Mouse (Mus musculus): ENCODE measurements around the gene Ezh1. TPM values are rescaled to one million over a fixed set of nuclear protein-coding genes. Genes with fewer than 3 reads are reported as not detected.

Gene Ezh1
- polyA plus RNA-seq (2015; fragmentation: Nextera tagmentation; extraction: Ambion mirVana), result 10.8 and 11.8 TPM in 2 replicates

GRCm38 (mm10) chr11:101226065-101226701 lies at the start of gene Ezh1:
Gene Ezh1 (minus strand): TSS chr11:101226463.

GRCm38 (mm10) chr11:101259948-101260825 lies 33.9 kb upstream of the Ezh1 start, which contains the start of gene Wnk4:
Gene Wnk4 (plus strand): TSS chr11:101260567.

GRCm38 (mm10) chr11:101253613-101254389 lies 27.5 kb upstream of the Ezh1 start, which contains the start of gene Vps25:
Gene Vps25 (plus strand): TSS chr11:101253707.

GRCm38 (mm10) chr11:101245855-101246701 lies 19.8 kb upstream of the Ezh1 start, which contains the start of gene Ramp2:
Gene Ramp2 (plus strand): TSS chr11:101246028.

GRCm38 (mm10) chr11:101174851-101175628 lies 51.2 kb downstream of the Ezh1 start, which contains the start of gene Ccr10:
Gene Ccr10 (minus strand): TSS chr11:101175443.

GRCm38 (mm10) chr11:101170811-101171610 lies 55.3 kb downstream of the Ezh1 start, which contains the start of gene Plekhh3:
Gene Plekhh3 (minus strand): TSS chr11:101171351.

GRCm38 (mm10) chr11:101170354-101170810 lies 55.9 kb downstream of the Ezh1 start, which contains the start of gene Cntnap1:
Gene Cntnap1 (plus strand): TSS chr11:101170523.

GRCm38 (mm10) chr11:101155728-101156371 lies 70.4 kb downstream of the Ezh1 start, which contains the start of gene Tubg2:
Gene Tubg2 (plus strand): TSS chr11:101155907.

Other genes starting within 250 kb of the Ezh1 start
- gene Atp6v0a1, start 217.0 kb downstream of the Ezh1 start, polyA plus RNA-seq (2015; fragmentation: Nextera tagmentation; extraction: Ambion mirVana), result 51.3 and 56.7 TPM in 2 replicates
- gene Naglu, start 156.5 kb downstream of the Ezh1 start, polyA plus RNA-seq (2015; fragmentation: Nextera tagmentation; extraction: Ambion mirVana), result 16.3 and 19.0 TPM in 2 replicates
- gene Hsd17b1, start 148.1 kb downstream of the Ezh1 start, polyA plus RNA-seq (2015; fragmentation: Nextera tagmentation; extraction: Ambion mirVana), result 0.16 TPM in 1 of 2 replicates, not detected in the other
- 18.1 and 18.4 TPM in 2 replicates for gene Coasy, start 143.9 kb downstream of the Ezh1 start, polyA plus RNA-seq (2015; fragmentation: Nextera tagmentation; extraction: Ambion mirVana)
- gene Mlx, start 139.2 kb downstream of the Ezh1 start, polyA plus RNA-seq (2015; fragmentation: Nextera tagmentation; extraction: Ambion mirVana), result 21.3 and 26.0 TPM in 2 replicates
- gene Psmc3ip, start 131.0 kb downstream of the Ezh1 start, polyA plus RNA-seq (2015; fragmentation: Nextera tagmentation; extraction: Ambion mirVana), result 9.1 and 9.5 TPM in 2 replicates
- gene Retreg3, start 106.6 kb downstream of the Ezh1 start, polyA plus RNA-seq (2015; fragmentation: Nextera tagmentation; extraction: Ambion mirVana), result 16.2 TPM in 2 replicates
- gene Tubg1, start 106.5 kb downstream of the Ezh1 start, polyA plus RNA-seq (2015; fragmentation: Nextera tagmentation; extraction: Ambion mirVana), result 29.7 and 31.9 TPM in 2 replicates
- gene Tubg2, start 70.6 kb downstream of the Ezh1 start, polyA plus RNA-seq (2015; fragmentation: Nextera tagmentation; extraction: Ambion mirVana), result 3.0 and 3.1 TPM in 2 replicates
- 1.3 TPM in 2 replicates for gene Cntnap1, start 55.9 kb downstream of the Ezh1 start, polyA plus RNA-seq (2015; fragmentation: Nextera tagmentation; extraction: Ambion mirVana)
- 14.0 and 14.4 TPM in 2 replicates for gene Plekhh3, start 55.1 kb downstream of the Ezh1 start, polyA plus RNA-seq (2015; fragmentation: Nextera tagmentation; extraction: Ambion mirVana)
- 0.14 and 0.24 TPM in 2 replicates for gene Ccr10, start 51.0 kb downstream of the Ezh1 start, polyA plus RNA-seq (2015; fragmentation: Nextera tagmentation; extraction: Ambion mirVana)
- 49.3 and 59.1 TPM in 2 replicates for gene Ramp2, start 19.6 kb upstream of the Ezh1 start, polyA plus RNA-seq (2015; fragmentation: Nextera tagmentation; extraction: Ambion mirVana)
- gene Vps25, start 27.2 kb upstream of the Ezh1 start, polyA plus RNA-seq (2015; fragmentation: Nextera tagmentation; extraction: Ambion mirVana), result 102 and 109 TPM in 2 replicates
- gene Wnk4, start 34.1 kb upstream of the Ezh1 start, polyA plus RNA-seq (2015; fragmentation: Nextera tagmentation; extraction: Ambion mirVana), result 1.3 and 2.3 TPM in 2 replicates
- gene Cntd1, start 52.5 kb upstream of the Ezh1 start, polyA plus RNA-seq (2015; fragmentation: Nextera tagmentation; extraction: Ambion mirVana), result 0.35 and 0.41 TPM in 2 replicates
- 170 and 173 TPM in 2 replicates for gene Coa3, start 52.7 kb upstream of the Ezh1 start, polyA plus RNA-seq (2015; fragmentation: Nextera tagmentation; extraction: Ambion mirVana)
- 107 and 110 TPM in 2 replicates for gene Becn1, start 75.8 kb upstream of the Ezh1 start, polyA plus RNA-seq (2015; fragmentation: Nextera tagmentation; extraction: Ambion mirVana)
- gene Psme3, start 89.8 kb upstream of the Ezh1 start, polyA plus RNA-seq (2015; fragmentation: Nextera tagmentation; extraction: Ambion mirVana), result 61.2 and 66.0 TPM in 2 replicates
- 0.31 and 0.41 TPM in 2 replicates for gene Aoc2, start 98.6 kb upstream of the Ezh1 start, polyA plus RNA-seq (2015; fragmentation: Nextera tagmentation; extraction: Ambion mirVana)
- gene Aoc3, start 104.1 kb upstream of the Ezh1 start, polyA plus RNA-seq (2015; fragmentation: Nextera tagmentation; extraction: Ambion mirVana), result 16.2 and 16.9 TPM in 2 replicates
- 0.23 TPM in 2 replicates for gene G6pc, start 141.1 kb upstream of the Ezh1 start, polyA plus RNA-seq (2015; fragmentation: Nextera tagmentation; extraction: Ambion mirVana)
- 22.9 and 26.4 TPM in 2 replicates for gene Aarsd1, start 191.2 kb upstream of the Ezh1 start, polyA plus RNA-seq (2015; fragmentation: Nextera tagmentation; extraction: Ambion mirVana)
- 4.0 and 5.9 TPM in 2 replicates for gene Gm27029, start 198.3 kb upstream of the Ezh1 start, polyA plus RNA-seq (2015; fragmentation: Nextera tagmentation; extraction: Ambion mirVana)
- 10.5 and 11.5 TPM in 2 replicates for gene Rundc1, start 198.6 kb upstream of the Ezh1 start, polyA plus RNA-seq (2015; fragmentation: Nextera tagmentation; extraction: Ambion mirVana)
- 20.4 and 24.3 TPM in 2 replicates for gene Ptges3l, start 198.9 kb upstream of the Ezh1 start, polyA plus RNA-seq (2015; fragmentation: Nextera tagmentation; extraction: Ambion mirVana)
- 267 and 271 TPM in 2 replicates for gene Rpl27, start 215.8 kb upstream of the Ezh1 start, polyA plus RNA-seq (2015; fragmentation: Nextera tagmentation; extraction: Ambion mirVana)
- 35.7 and 39.5 TPM in 2 replicates for gene Ifi35, start 221.9 kb upstream of the Ezh1 start, polyA plus RNA-seq (2015; fragmentation: Nextera tagmentation; extraction: Ambion mirVana)
- gene Rnd2, start 238.5 kb upstream of the Ezh1 start, polyA plus RNA-seq (2015; fragmentation: Nextera tagmentation; extraction: Ambion mirVana), result 7.1 and 8.2 TPM in 2 replicates
- gene Vat1, start 239.8 kb upstream of the Ezh1 start, polyA plus RNA-seq (2015; fragmentation: Nextera tagmentation; extraction: Ambion mirVana), result 80.4 and 88.7 TPM in 2 replicates